Mouse (Mus musculus) c-Kit-positive CD71-negative TER-119-negative erythroid progenitor cells, embryonic 14.5 days (primary cell): ENCODE results near the gene H2-Aa.

Experiments used
- DNase-seq: peaks from one replicate; pipeline ENCODE4 v3.0.0-alpha.2; 2013; ENCODE audit warnings: low read depth

Gene H2-Aa

GRCm38 (mm10) chr17:34261502-34261901 is 26.1 kb downstream of the H2-Aa start:
- peak; percentile 67 for DNase-seq

- DNase-seq, result no peak
These were observed 27.1 kb downstream of the H2-Aa start for GRCm38 (mm10) chr17:34260551-34260950.

- peak; percentile 76 for DNase-seq
These were observed 29.8 kb downstream of the H2-Aa start, which contains the start of gene H2-Ab1 for GRCm38 (mm10) chr17:34257594-34258375. H2-Ab1 (plus strand) TSS chr17:34257689.

- DNase-seq, result no peak
These were observed 31.1 kb downstream of the H2-Aa start for GRCm38 (mm10) chr17:34256501-34256900.

DNA sequence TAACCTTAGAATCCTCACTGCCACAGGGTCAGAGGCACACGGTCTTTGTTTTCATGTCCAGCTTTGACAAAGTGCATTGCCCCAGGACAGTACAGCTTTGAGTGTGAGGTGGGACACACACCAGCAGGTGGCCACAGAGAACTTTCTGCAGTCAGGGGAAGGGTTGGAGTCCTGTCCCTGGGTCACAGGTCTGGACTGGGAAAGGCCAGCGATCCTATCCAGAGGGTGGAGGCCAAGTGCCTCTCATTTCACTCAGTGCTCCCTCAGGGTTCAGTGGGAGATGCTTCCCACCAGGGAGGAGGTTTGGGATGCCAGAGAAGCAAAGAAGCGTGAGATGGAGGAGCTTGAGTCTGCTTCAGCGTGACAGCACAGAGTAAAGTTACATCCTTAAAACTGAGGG is 36.0 kb downstream of the H2-Aa start:
- no peak for DNase-seq

DNA sequence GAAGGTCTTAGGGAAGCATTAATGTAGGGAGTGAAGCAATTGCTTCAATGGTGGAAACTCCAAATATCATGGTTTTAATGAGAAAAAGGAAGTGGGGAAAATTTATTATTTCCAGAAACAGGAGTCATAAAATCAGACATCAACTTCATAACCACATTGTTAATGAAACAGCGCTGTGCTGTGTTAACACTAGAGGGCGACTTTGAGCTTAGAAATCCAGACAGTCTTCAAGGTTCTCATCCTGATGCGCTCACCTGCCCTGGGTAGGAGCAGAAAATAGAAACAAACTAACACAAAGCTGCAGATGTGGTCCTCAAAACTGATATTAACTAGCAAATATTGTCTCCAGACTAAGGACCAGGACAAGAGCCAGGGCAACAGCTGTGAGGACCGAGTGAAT is 37.7 kb downstream of the H2-Aa start:
- DNase-seq, result no peak

DNA sequence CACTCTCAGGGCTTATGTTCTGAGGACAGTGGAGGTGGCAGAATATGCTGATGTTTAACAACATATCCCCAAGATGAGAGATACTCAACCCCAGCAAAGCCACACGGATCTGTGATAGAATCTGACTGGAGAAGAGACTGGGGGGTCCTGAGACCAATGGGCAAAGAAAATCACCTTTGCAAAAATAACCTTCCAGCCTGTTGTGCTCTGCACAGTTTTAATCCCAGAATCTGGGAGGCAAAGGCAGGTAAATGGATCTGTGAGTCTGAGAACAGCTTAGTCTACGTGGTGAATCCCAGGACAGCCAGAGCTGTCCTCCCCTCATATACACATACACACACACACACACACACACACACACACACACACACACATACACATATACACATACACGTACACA is 38.3 kb downstream of the H2-Aa start:
- DNase-seq, result no peak

GRCm38 (mm10) chr17:34248764-34249163 is 38.9 kb downstream of the H2-Aa start:
- no peak for DNase-seq

GRCm38 (mm10) chr17:34247047-34247446 is 40.6 kb downstream of the H2-Aa start:
- DNase-seq, result no peak

DNA sequence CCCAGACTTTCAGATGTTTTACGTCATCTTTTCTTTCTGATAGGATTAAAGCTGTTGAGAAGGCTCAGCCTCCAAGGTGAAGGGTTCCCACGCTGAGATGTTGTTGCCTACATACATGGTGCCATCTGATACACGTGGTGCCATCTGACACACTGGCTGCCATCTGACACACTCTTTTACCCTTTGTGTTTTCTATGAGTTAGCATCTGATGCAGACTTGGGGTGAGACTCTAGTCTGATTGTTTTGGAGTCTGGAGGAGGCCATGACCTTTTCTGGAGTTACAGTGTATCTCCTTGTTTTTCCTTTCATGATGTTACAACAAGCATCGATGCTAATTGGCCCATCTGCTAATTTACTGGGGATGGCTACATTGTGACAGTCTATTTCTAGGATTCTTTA is 43.0 kb downstream of the H2-Aa start:
- DNase-seq, result no peak

- DNase-seq, result no peak
These were observed 46.7 kb downstream of the H2-Aa start for GRCm38 (mm10) chr17:34240916-34241315.

DNA sequence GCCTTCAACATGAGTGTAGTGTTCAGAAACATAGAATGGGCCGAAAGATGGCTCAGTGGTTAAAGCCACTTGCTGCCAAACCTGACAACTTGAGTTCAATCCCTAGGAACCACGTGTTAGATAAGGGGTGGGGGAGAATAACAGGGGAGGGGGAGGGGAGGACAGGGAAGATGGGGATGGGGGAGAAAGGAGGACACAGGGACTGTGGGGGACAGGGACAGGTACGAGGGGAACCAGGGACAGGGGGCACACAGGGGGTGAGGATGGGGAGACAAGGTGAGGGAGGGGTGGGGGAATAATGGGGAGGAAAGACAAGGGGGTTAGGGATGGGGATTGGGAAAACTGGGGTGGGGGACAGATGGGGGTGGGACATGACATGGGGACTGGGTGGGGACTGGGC is 47.3 kb downstream of the H2-Aa start:
- DNase-seq, result no peak

GRCm38 (mm10) chr17:34239601-34240041 is 48.0 kb downstream of the H2-Aa start:
- DNase-seq, result no peak

DNA sequence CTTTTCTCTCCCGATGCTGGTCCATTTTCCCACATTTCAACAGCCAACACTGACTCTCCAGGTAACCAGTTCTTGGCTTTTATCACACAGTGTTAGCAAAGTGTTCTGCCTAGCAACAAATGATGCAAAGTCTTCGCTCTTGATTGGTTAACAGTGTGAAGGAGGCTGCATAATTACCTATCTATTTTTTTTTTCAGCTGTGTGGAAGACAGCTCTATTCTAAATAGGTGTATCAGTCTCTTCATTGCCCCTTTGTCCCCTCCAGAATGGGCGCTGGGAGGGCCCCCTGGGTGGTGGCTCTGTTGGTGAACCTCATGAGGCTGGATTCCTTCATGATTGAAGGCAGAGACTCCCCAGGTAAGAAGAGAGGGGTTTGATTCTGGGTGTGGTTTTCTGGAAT is 48.9 kb downstream of the H2-Aa start, which contains the start of gene H2-Ob:
Gene H2-Ob (plus strand): TSS at position 198 of the 400 bp plus-strand sequence.
- DNase-seq, result peak; percentile 57

DNA sequence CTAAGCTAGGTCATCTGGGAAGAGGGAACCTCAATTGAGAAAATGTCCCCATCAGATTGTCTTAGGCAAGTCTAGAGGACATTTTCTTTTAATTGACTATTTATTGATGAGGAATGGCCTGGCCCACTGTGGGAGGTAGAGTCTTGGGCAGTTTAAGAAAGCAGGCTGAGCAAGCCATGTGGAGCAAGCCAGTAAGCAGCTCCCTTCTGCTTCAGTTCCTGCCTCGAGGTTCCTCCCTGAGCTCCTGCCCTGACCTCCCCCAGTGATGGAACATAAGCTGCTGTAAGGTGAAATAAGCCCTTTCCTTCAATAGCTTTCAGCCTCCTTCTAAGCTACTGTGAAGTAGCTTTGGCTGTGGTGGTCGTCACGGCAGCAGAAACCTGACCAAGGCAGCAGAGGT is 49.9 kb downstream of the H2-Aa start:
- no peak for DNase-seq

- no peak for DNase-seq
These were observed 50.9 kb downstream of the H2-Aa start for GRCm38 (mm10) chr17:34236691-34237090.

DNA sequence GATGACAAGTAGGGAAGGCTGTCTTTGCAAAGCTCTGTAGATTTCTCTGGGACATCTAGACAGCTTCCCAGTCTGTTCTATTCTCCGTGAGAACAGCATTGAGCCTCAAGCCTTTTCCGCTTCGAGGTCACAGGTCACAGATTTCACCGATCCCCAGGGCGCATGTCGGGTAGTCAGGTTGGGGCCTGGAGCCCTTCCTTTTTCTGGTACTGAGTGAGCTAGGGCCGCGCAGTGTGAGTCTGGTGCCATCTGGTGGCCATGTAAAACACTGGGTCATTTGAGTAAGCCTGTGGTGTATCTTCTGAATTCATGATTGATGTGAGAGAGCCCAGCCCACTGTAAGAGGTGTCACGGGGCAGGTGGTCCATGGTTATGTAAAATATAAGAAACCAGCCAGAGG is 52.7 kb downstream of the H2-Aa start:
- DNase-seq, result peak; percentile 82
